Mouse (Mus musculus) hindbrain, embryonic 13.5 days (tissue): ENCODE measurements at regions not wholly inside any gene's neighbourhood (a gene's known extent, or its start where the extent isn't known, plus 50 kb on each side); places are given as distances from the start of the nearest gene placed in this dataset.

Experiments
- ATAC-seq: fragments of 200-750 bp; cut with Nextera tagmentation; 2 replicates; pipeline ENCODE4 v1.8.0; 2017; ENCODE audit warnings: moderate TSS enrichment; ENCODE audit not compliant: low FRiP score
- H3K27ac ChIP-seq: fragments of 300-500 bp; sonication (generic); 2 replicates; pipeline ENCODE4 v1.5.1; 2015; ENCODE audit warnings: inconsistent platforms, mild to moderate bottlenecking, moderate library complexity
- H3K27me3 ChIP-seq: fragments of 300-500 bp; sonication (generic); 2 replicates; pipeline ENCODE4 v1.6.1; 2015; ENCODE audit warnings: mild to moderate bottlenecking, inconsistent platforms
- H3K36me3 ChIP-seq: fragments of 300-500 bp; sonication (generic); 2 replicates; pipeline ENCODE4 v1.6.1; 2015; ENCODE audit warnings: mild to moderate bottlenecking, inconsistent platforms
- H3K4me1 ChIP-seq: fragments of 300-500 bp; sonication (generic); replicated peaks from 2 replicates; pipeline ENCODE4 v1.6.1; 2015; ENCODE audit warnings: inconsistent platforms
- H3K4me2 ChIP-seq: fragments of 300-500 bp; sonication (generic); 2 replicates; pipeline ENCODE4 v1.6.1; 2015; ENCODE audit warnings: inconsistent platforms, mild to moderate bottlenecking, moderate library complexity
- H3K4me3 ChIP-seq: fragments of 300-500 bp; sonication (generic); 2 replicates; pipeline ENCODE4 v1.5.1; 2015; ENCODE audit warnings: mild to moderate bottlenecking, inconsistent platforms
- H3K9ac ChIP-seq: fragments of 300-500 bp; sonication (generic); 2 replicates; pipeline ENCODE4 v1.6.1; 2015; ENCODE audit warnings: mild to moderate bottlenecking, inconsistent platforms
- H3K9me3 ChIP-seq: fragments of 300-500 bp; sonication (generic); 2 replicates; pipeline ENCODE4 v1.6.1; 2016; ENCODE audit warnings: inconsistent platforms
- WGBS: fragments of 180-500 bp; shearing (Covaris S2); methylation state at CpG from one replicate; pipeline ENCODE4 v1.1.7; 2015; 5-methylcytosine and 5-hydroxymethylcytosine counted together

DNA sequence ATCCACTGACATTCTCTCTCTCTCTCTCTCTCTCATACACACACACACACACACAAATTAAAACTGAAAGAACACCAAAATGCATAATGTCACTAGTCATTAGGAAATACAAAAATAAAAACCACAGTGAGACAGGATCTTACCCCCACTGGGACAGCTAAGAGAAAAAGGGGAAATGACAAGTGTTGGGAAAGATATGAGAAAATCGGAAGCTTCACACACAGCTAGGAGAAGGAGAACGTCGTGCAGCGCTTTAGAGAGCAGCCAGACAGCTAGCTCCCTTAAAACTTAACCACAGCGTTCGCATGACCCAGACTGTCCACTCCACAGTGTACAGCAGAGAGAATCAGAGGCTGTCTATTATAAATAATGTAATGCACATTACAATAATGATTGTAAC lies 60.1 kb upstream of the Tlk1 start:
- ATAC-seq: no peak
- Histone ChIP-seq H3K27me3 (no peaks in the 10 kb centered on the region), H3K36me3 (no peaks in the 10 kb centered on the region), H3K27ac (no peak overlapping the region), H3K4me1 (no peaks in the 10 kb centered on the region), H3K9ac (no peak overlapping the region), H3K9me3 (no peaks in the 10 kb centered on the region), H3K4me3 (no peak overlapping the region), H3K4me2 (no peak overlapping the region)
- WGBS: 95% methylated on average over 6 of the region's 6 CpGs

DNA sequence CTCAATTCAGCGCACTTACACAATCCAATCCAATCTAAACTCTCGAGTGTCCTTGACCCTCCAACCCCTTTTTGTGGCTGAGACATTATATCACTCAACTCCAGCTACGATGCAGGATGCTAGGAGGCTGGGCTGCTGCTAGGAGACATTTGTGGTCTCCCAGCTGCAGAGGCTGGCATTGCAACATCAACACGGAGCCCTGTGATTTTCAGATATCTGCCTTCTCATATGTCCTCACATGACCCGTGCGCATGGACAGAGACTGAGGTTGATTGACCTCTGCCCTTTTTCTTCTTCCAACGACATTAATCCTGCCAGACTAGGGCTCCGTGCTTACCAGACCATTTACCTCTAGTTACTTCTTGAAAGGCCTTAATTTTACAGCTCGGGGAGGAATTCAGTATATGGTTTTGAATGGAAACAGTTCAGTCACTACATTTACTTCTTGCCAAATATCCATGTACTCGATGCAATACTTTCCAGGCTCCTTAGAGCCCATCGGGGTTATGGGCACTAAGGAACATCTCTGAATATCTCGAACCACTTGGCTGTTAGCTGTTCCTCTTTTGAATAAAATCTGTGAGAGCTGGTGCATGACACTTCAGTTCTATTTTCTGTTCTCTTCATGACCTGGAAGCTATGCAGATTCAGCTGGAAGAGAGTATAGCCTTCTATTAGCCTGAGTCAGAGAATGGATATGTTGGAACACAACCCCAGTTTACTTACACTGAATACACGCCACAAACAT lies 52.0 kb upstream of the Tlk1 start:
- H3K27me3 ChIP-seq: no peaks in the 10 kb centered on the region
- no peak for ATAC-seq
- WGBS: 82% methylated on average over 13 of the region's 13 CpGs
- no peak overlapping the region for H3K9ac ChIP-seq
- no peak overlapping the region for H3K4me3 ChIP-seq
- H3K9me3 ChIP-seq: 0 out of 2 replicates have a peak, but pooled peaks cover 13% of the 10 kb centered on the region
- H3K36me3 ChIP-seq: no peaks in the 10 kb centered on the region
- H3K4me1 ChIP-seq: no peaks in the 10 kb centered on the region
- H3K4me2 ChIP-seq: no peak overlapping the region
- no peak overlapping the region for H3K27ac ChIP-seq

DNA sequence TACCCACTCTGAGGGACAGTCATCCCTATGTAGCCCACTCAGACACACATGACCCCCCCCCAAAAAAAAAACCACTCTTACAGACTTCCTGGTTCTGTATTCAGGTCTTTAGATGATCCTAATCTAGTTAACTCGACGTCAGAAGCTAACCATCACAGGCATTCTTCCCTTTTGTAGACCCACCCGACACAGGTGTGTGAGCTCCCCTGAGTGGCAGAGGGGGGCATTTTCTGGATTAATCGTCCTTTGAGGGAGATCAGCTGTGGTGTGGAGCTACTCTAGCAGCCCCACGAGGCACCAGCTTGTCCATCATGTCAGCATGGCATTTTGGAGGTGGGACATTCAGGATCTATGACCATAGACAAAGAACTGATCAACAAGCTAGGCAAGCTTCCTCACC lies 50.7 kb upstream of the Tlk1 start:
- H3K9ac ChIP-seq: no peak overlapping the region
- no peak overlapping the region for H3K4me2 ChIP-seq
- H3K4me3 ChIP-seq: no peak overlapping the region
- no peaks in the 10 kb centered on the region for H3K36me3 ChIP-seq
- no peak overlapping the region for H3K27ac ChIP-seq
- H3K27me3 ChIP-seq: no peaks in the 10 kb centered on the region
- no peak for ATAC-seq
- 82% methylated on average over 5 of the region's 5 CpGs for WGBS
- 0 out of 2 replicates have a peak, but pooled peaks cover 13% of the 10 kb centered on the region for H3K9me3 ChIP-seq
- H3K4me1 ChIP-seq: peaks cover 7% of the 10 kb centered on the region; the same call in 1 of the 2 replicates
